Mouse (Mus musculus) lung, postnatal 0 days (tissue): ENCODE results near the gene Pcid2.

ENCODE experiments used
- CTCF ChIP-seq: IDR thresholded peaks from 2 replicates; pipeline ENCODE4 v1.5.1; 2016; ENCODE audit warnings: antibody characterized with exemption, mild to moderate bottlenecking
- EP300 ChIP-seq: IDR thresholded peaks from 2 replicates; pipeline ENCODE4 v1.6.1; 2016; ENCODE audit warnings: antibody characterized with exemption, mild to moderate bottlenecking, control low read depth

GRCm38 (mm10) chr8:13150929-13151328 is 45.7 kb upstream of the Pcid2 start:
- TF ChIP-seq EP300: no peak
- TF ChIP-seq CTCF: no peak
